Mouse (Mus musculus) olfactory bulb, adult 2 months (tissue): ENCODE results near the gene Spg21. TPM values are rescaled to one million over a fixed set of nuclear protein-coding genes. Genes with fewer than 3 reads are reported as not detected.

Experiments used
- H3K27ac ChIP-seq: fragments of 200-500 bp; 2 replicates; pipeline ENCODE4 v1.5.1; 2012; ENCODE audit warnings: low read depth, low read length; ENCODE audit not compliant: insufficient read depth
- H3K4me1 ChIP-seq: fragments of 200-500 bp; 2 replicates; pipeline ENCODE4 v1.6.1; 2012; ENCODE audit warnings: low read length; ENCODE audit not compliant: control insufficient read depth, insufficient read depth
- H3K4me3 ChIP-seq: fragments of 200-500 bp; 2 replicates; pipeline ENCODE4 v1.5.1; 2012; ENCODE audit warnings: mild to moderate bottlenecking, low read depth, low read length, moderate library complexity; ENCODE audit not compliant: insufficient read depth
- CTCF ChIP-seq: fragments of 200-500 bp; IDR thresholded peaks from 2 replicates; pipeline ENCODE4 v1.5.1; 2012; ENCODE audit warnings: low read depth, mild to moderate bottlenecking, low read length, moderate library complexity; ENCODE audit not compliant: insufficient read depth
- POLR2A ChIP-seq: fragments of 200-500 bp; IDR thresholded peaks from 2 replicates; pipeline ENCODE4 v1.6.1; 2012; ENCODE audit warnings: mild to moderate bottlenecking, low read depth, low read length, moderate library complexity; ENCODE audit not compliant: insufficient read depth
- WGBS: fragments of 180-500 bp; shearing (Covaris S2); methylation state at CpG from one replicate; pipeline ENCODE4 v1.1.7; 2018; 5-methylcytosine and 5-hydroxymethylcytosine counted together
- polyA plus RNA-seq: library from polyadenylated mRNA; stranded (reverse); fragments of >200 nt; gene quantifications from 2 replicates; pipeline ENCODE4 v1.2.4, GENCODE M21; 2012; ENCODE audit warnings: low replicate concordance; ENCODE audit not compliant: missing spikeins, insufficient read depth, insufficient read length

Gene Spg21
- polyA plus RNA-seq, 1 experiment, result not detected

DNA sequence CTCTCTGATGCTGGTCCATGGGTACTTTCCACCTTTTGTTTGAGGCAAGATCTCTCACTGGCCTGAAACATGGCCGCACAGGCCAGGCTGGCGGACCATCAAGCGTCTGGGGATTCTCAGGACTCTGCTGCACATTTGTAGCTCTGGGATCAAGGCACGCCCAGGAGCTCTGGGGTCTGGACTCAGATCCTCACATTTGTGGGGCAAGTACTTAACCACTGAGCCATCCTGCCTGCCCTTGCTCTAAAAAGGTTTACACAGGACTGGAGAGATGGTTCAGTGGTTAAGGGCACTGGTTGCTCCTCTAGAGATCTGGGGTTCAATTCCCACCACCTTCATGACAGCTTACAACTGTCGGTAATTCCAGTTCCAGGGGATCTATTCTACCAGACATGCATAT, 29.8 kb upstream of the Spg21 start:
- H3K4me1 ChIP-seq, result no peaks in the 10 kb centered on the region
- 97% methylated on average over 5 of the region's 5 CpGs for WGBS
- no peak overlapping the region for H3K27ac ChIP-seq
- no peak overlapping the region for H3K4me3 ChIP-seq
- TF ChIP-seq CTCF (no peak), POLR2A (no peak)

DNA sequence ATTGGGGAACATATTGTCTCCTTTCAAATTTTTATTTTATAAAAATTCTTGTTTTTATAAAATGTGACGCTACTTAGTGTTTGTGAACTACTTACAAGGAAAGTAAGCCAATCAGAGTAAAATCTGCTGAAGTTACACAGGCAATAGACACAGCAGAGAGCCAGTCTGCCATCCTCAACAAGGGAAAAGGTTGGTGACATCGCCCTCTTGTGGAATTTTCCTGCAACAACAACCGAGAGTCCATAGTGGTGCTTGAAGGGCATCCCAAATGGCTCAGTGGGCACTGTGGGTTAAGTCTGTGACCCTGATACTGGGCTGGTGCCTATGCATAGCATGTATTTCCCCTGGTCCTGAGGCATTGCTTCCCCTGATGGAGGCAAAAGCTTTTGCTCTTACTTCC, 28.5 kb upstream of the Spg21 start:
- TF ChIP-seq POLR2A (no peak), CTCF (peak; percentile 46; the same call in 1 of the 2 replicates)
- Histone ChIP-seq H3K4me1 (no peaks in the 10 kb centered on the region), H3K27ac (no peak overlapping the region), H3K4me3 (no peak overlapping the region)
- 3% methylated on average over 3 of the region's 3 CpGs for WGBS

DNA sequence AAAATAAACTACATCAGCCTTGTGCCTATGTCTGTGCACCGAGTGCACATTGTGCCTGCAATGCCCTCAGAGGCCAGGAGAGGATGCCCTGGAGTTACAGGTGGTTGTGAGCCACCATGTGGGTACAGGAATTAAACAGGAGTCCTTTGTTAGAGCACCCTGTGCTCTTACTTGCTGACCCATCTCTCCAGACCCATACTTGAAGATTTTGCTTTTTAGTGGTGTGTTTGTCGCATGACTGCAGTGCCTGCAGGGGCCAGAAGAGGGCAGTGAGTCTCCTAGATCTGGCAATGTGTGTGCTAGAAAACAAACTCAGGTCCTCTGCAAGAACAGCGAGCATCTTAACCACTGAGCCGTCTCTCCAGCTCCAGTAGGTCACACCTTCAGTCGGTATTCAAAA, 26.6 kb upstream of the Spg21 start:
- no peak for TF ChIP-seq CTCF
- 63% methylated on average over 5 of the region's 5 CpGs for WGBS

DNA sequence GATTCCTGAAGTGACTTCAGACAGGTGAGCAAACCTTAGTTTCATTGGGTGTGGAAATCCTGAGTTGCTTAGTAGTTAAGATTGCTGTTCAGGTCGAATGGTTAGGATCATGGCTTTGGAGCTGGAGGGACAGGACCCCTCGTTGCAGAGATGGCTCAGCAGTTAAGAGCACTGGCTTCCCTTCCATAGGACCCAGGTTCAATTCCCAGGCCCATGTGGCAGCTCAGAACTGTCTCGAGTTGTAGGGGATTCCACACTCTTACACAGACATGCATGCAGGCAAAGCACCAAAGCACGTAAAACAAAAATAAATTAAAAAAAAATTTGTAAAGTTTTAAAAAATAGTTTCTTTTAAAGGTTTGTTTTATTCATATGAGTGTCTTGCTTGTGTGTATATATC, 25.5 kb upstream of the Spg21 start:
- TF ChIP-seq CTCF, result no peak
- TF ChIP-seq POLR2A, result no peak
- 60% methylated on average over 4 of the region's 4 CpGs for WGBS
- no peaks in the 10 kb centered on the region for H3K4me1 ChIP-seq
- H3K4me3 ChIP-seq, result no peak overlapping the region
- no peak overlapping the region for H3K27ac ChIP-seq

More for the DNA sequence above, 26.6 kb upstream of the Spg21 start:
- Histone ChIP-seq H3K27ac (no peak overlapping the region), H3K4me3 (no peak overlapping the region), H3K4me1 (no peaks in the 10 kb centered on the region)

DNA sequence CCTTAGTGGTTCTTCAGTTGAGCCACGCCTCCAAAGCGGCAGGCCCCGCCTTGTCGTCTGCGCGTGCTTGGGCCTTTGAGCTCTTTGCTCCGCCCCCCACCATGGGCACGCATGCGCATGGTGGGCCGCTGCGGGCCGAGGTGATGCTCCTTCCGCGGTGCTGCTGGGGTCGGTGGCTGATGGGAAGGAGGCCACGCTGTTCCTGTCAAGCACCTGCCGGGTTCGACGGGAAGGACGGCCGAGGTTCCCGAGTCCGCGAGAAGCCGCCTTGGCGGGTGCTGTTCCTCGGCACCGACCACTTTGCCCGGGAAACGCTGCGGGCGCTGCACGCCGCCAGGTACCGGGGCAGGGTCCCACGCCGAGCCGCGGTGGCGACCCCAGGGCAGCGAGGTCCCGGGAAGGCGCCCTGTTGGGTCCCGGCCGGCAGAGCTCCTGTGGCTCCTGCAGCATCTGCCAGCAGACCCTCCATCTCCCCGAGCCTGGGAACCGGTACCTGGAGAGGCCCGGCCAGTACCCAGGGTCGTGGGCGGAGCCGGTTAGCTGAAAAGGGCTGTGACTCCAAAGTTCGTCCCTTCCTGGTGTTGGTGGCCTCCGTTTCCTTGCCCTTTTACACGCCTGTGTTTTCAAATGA, 25.0 kb upstream of the Spg21 start, which contains the start of gene Mtfmt:
Gene Mtfmt, plus strand, starts transcription at position 112 of the 631 bp plus-strand sequence.
- Histone ChIP-seq H3K4me1 (no peaks in the 10 kb centered on the region), H3K27ac (no peak within 1 kb of the TSS), H3K4me3 (peak within 1 kb of the TSS; percentile 87)
- TF ChIP-seq CTCF (no peak), POLR2A (peak; percentile 79)
- WGBS, result under 1% methylated on average over 54 of the region's 54 CpGs

DNA sequence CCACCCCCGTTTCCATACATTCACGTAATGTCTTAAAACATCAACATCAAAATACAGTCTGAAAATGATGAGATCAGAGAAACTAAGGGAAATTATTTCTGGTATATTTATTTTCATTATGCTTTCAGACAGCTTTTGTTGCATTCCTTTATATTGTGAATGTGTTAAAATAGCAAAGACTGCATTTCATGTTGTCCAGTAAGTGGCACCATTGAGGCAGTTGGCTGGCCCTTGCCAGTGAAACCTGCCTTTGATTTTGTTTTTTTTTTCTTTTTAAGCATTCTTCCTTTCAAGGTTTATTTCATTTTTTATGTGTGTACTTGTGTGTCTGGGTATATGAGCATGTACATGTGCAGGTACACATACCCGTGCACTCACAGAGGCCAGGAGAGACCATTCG, 16.1 kb upstream of the Spg21 start:
- WGBS, result 98% methylated on average over 4 of the region's 4 CpGs
- Histone ChIP-seq H3K27ac (no peak overlapping the region), H3K4me3 (no peak overlapping the region), H3K4me1 (no peaks in the 10 kb centered on the region)
- TF ChIP-seq CTCF, result no peak
- no peak for TF ChIP-seq POLR2A

DNA sequence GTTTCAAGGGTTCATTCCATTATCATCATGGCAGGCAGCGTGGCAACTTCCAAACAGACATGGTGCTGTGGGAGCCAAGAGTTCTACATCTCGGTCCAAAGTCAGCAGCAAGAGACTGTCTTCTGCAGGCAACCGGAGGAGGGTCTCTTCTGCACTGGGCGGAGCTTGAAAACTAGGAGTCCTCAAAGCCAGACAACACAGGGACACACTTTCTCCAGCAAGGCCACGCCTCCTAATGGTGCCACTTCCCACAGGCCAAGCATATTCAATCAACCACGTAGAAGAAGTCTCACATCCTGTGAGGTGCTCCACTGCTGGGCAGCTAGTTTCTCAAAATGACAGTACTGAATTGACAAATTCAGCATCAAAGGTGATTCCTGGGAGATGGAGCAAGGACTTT, 12.8 kb upstream of the Spg21 start:
- TF ChIP-seq CTCF (no peak), POLR2A (no peak)
- 93% methylated on average over 6 of the region's 6 CpGs for WGBS
- Histone ChIP-seq H3K27ac (no peak overlapping the region), H3K4me3 (no peak overlapping the region), H3K4me1 (no peaks in the 10 kb centered on the region)

DNA sequence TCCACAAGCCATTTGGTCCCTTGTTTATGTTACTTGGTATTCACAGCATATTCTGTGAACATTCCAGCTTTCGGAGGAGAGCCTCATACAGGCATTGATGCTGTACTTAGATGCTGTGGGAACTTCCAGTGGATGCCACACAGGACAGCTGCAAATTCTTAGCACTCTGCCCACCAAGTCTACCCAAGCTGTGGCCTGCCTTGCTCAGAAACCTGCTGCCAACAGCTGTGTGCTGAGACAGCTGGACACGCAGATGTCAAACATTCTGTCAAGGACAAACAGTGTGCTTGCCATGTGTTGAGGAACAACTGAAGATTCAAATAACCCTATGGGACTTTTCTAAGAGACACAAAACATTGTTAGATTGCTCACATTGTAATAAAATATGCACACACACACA, 1.8 kb upstream of the Spg21 start:
- no peak overlapping the region for H3K27ac ChIP-seq
- peaks cover 5% of the 10 kb centered on the region; the same call in 1 of the 2 replicates for H3K4me1 ChIP-seq
- TF ChIP-seq CTCF (no peak), POLR2A (no peak)
- no peak overlapping the region for H3K4me3 ChIP-seq
- 88% methylated on average over 2 of the region's 2 CpGs for WGBS

DNA sequence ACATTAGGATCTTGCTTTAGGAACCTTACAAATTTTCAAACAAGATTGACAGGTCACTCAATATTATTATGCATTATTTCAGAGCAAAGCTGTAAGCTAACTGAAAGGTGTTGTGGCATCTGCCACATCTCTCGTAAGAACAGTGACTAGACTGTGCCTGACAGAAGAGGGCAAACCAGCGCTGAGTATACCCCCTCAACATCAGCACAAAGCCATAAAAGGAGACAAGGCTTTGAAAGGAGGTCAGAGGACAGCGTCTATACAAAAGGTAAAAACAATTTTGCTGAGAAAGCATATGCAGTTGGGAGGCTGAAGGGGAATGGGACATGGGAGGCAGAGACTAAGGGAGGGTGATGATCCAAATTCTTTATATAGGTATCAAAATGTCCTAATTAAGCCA, 549 bp upstream of the Spg21 start:
- Histone ChIP-seq H3K27ac (0 out of 2 replicates have a peak overlapping the region, but pooled peaks have one; percentile 82), H3K4me1 (peaks cover 5% of the 10 kb centered on the region; the same call in 1 of the 2 replicates), H3K4me3 (no peak overlapping the region)
- WGBS, result 41% methylated on average over 3 of the region's 3 CpGs
- TF ChIP-seq CTCF (no peak), POLR2A (no peak)

DNA sequence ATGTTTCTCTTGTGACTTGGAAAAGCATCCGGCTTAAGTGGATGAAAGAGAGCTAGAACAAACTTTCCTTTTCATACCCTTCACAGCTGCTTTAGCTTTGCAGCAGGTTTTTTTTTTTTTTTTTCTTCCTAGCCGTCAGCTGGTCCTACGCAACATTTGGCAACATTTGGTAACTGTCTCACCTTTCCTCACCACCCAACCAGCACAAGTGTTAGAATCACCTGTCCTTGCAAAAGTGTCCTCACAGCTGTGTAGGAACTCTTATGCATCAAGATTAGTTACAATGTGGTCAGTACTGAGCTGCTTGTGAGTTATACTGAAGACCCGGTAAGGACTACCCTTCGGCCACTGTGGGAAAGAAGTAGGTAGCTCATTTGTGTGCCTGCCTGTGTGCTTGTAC, 1.8 kb downstream of the Spg21 start:
- Histone ChIP-seq H3K27ac (no peak overlapping the region), H3K4me1 (peaks cover 5% of the 10 kb centered on the region; the same call in 1 of the 2 replicates), H3K4me3 (no peak overlapping the region)
- TF ChIP-seq CTCF (no peak), POLR2A (no peak)
- WGBS, result 67% methylated on average over 5 of the region's 5 CpGs
